ENCODE assay signal across 9 mouse cellular contexts in genomic region chr7:80023621-80024435, GRCm38 (mm10). TPM values are rescaled to one million over a fixed set of nuclear protein-coding genes. Genes with fewer than 3 reads are reported as not detected.
DNase-seq lines count a peak whose midpoint lies in the region; ATAC-seq and TF ChIP-seq lines count a peak whose summit lies in the region.
"Had no signal": no experiment of that assay in that cellular context is flagged by ENCODE, and none has a peak within 500 bp of the region (broad histone marks: within the 10 kb centered on the region; RNA-seq: fewer than 3 reads in every experiment).

No protein-coding gene starts in this region.

- peak; percentile 62 for TF ChIP-seq RAD21 in CH12.LX (IDR thresholded peaks at IDR 0.05; ENCODE audit: low read depth, low read length)

- peak; percentile 35 to 67; a peak in 3 of 4 replicates for TF ChIP-seq CTCF in CH12.LX (conservative IDR thresholded peaks at IDR 0.05 in 1 of 2, IDR thresholded peaks at IDR 0.05 in 1 of 2; ENCODE audit: low read depth in 2 of 2, low read length in 2 of 2)

- H3K27me3 ChIP-seq in CH12.LX (replicated peaks), result no peaks in the 10 kb centered on the region
- no peaks in the 10 kb centered on the region for H3K27me3 ChIP-seq in embryonic facial prominence, embryonic 15.5 days
- no peaks in the 10 kb centered on the region for H3K27me3 ChIP-seq in intestine, embryonic 14.5 days (replicated peaks; ENCODE audit: control insufficient read depth, insufficient read depth, low read length)
- H3K27me3 ChIP-seq in stomach, embryonic 15.5 days (replicated peaks), result no peaks in the 10 kb centered on the region
- H3K27me3 ChIP-seq: Patski had no signal

- 0 out of 2 replicates have a peak, but pooled peaks have one; percentile 19 for TF ChIP-seq EP300 in CH12.LX (IDR thresholded peaks at IDR 0.05; ENCODE audit: low read length)

- H3K27ac ChIP-seq in CH12.LX (ENCODE audit: insufficient read depth, low read depth), result peak overlapping the region; percentile 49
- peak overlapping the region; percentile 98 for H3K27ac ChIP-seq in embryonic facial prominence, embryonic 15.5 days (replicated peaks)
- peak overlapping the region; percentile 92; the same call in 1 of the 2 replicates for H3K27ac ChIP-seq in intestine, embryonic 14.5 days (ENCODE audit: low read depth)
- H3K27ac ChIP-seq in stomach, embryonic 15.5 days, result peak overlapping the region; percentile 99

- in situ Hi-C loops in CH12.LX (cut with MboI; ENCODE audit: low pct_ligation_motif_present, low pct_unique_long_range_greater_than_20kb, low sequenced_read_pairs), result loop anchor here (25.0 kb wide), 1 partner anchor 238 kb away; the partner anchor contains the start of genes Ngrn and Vps33b

- peak overlapping the region; percentile 46; the same call in 1 of the 2 replicates for H3K9ac ChIP-seq in CH12.LX (ENCODE audit: insufficient read depth, low read depth)
- H3K9ac ChIP-seq in embryonic facial prominence, embryonic 15.5 days, result no peak overlapping the region; the same call in 1 of the 2 replicates
- H3K9ac ChIP-seq in intestine, embryonic 14.5 days (ENCODE audit: low read length), result no peak overlapping the region
- H3K9ac ChIP-seq in stomach, embryonic 15.5 days, result no peak overlapping the region

- dilution Hi-C loops in CH12.LX (cut with MboI; ENCODE audit: extremely low pct_ligation_motif_present, extremely low pct_unique_long_range_greater_than_20kb, low sequenced_read_pairs), result no loop called here

- DNase-seq in cerebellum, postnatal 14 days, result peak; percentile 42 to 57
- DNase-seq in cerebellum, adult 9-10 months, result no peak
- peak; percentile 78 for DNase-seq in CH12.LX (ENCODE audit: extremely low read depth)
- DNase-seq in intestine, embryonic 14.5 days (ENCODE audit: low spot score), result no peak
- DNase-seq in lung, postnatal 4 days, result peak; percentile 50 to 61
- DNase-seq in frontal cortex, postnatal 25 days (ENCODE audit: low spot score in 2 of 2), result no peak

- 70% methylated on average over 5 of the region's 5 CpGs for WGBS in embryonic facial prominence, embryonic 15.5 days
- 78% methylated on average over 5 of the region's 5 CpGs for WGBS in intestine, embryonic 14.5 days
- whole genome bisulfite sequencing in stomach, embryonic 15.5 days, result 76% methylated on average over 5 of the region's 5 CpGs

- peak overlapping the region in 1 of 3 experiments; percentile 9 for H3K4me3 ChIP-seq in CH12.LX (replicated peaks in 1 of 3; ENCODE audit: low read depth in 2 of 3, low read length in 2 of 3, poor library complexity in 1 of 3)
- H3K4me3 ChIP-seq in embryonic facial prominence, embryonic 15.5 days (replicated peaks), result peak overlapping the region; percentile 86; the same call in 1 of the 2 replicates
- H3K4me3 ChIP-seq in intestine, embryonic 14.5 days (ENCODE audit: low read depth, low read length), result no peak overlapping the region
- H3K4me3 ChIP-seq in stomach, embryonic 15.5 days (replicated peaks), result peak overlapping the region; percentile 92

- no peak for TF ChIP-seq POLR2A in CH12.LX (IDR thresholded peaks at IDR 0.05; ENCODE audit: low read depth, low read length)

- peaks cover 20% of the 10 kb centered on the region for H3K79me2 ChIP-seq in CH12.LX (replicated peaks; ENCODE audit: control insufficient read depth, extremely low read depth, insufficient read depth, poor library complexity, severe bottlenecking)

- no peak overlapping the region; the same call in 1 of the 2 replicates for H3K4me2 ChIP-seq in CH12.LX (ENCODE audit: insufficient read depth, low read depth, poor library complexity, severe bottlenecking)
- peak overlapping the region; percentile 93 for H3K4me2 ChIP-seq in embryonic facial prominence, embryonic 15.5 days (replicated peaks)
- H3K4me2 ChIP-seq in intestine, embryonic 14.5 days (ENCODE audit: low read length), result peak overlapping the region; percentile 99
- H3K4me2 ChIP-seq in stomach, embryonic 15.5 days, result peak overlapping the region; percentile 87

- no peaks in the 10 kb centered on the region for H3K36me3 ChIP-seq in CH12.LX (replicated peaks in 1 of 2; ENCODE audit: control insufficient read depth in 1 of 2, insufficient read depth in 1 of 2, low read length in 1 of 2)
- no peaks in the 10 kb centered on the region for H3K36me3 ChIP-seq in embryonic facial prominence, embryonic 15.5 days
- H3K36me3 ChIP-seq in intestine, embryonic 14.5 days (ENCODE audit: control insufficient read depth, insufficient read depth, low read length), result no peaks in the 10 kb centered on the region
- H3K36me3 ChIP-seq in stomach, embryonic 15.5 days, result no peaks in the 10 kb centered on the region

- H3K4me1 ChIP-seq in CH12.LX (ENCODE audit: control insufficient read depth in 1 of 2, insufficient read depth in 2 of 2), result peaks cover 0 to 30% of the 10 kb centered on the region in 2 experiments; a peak in 2 of 4 replicates
- H3K4me1 ChIP-seq in embryonic facial prominence, embryonic 15.5 days, result peaks cover 31% of the 10 kb centered on the region
- peaks cover 20% of the 10 kb centered on the region for H3K4me1 ChIP-seq in intestine, embryonic 14.5 days (replicated peaks; ENCODE audit: control insufficient read depth, insufficient read depth, low read length)
- peaks cover 23% of the 10 kb centered on the region for H3K4me1 ChIP-seq in stomach, embryonic 15.5 days

- no peaks in the 10 kb centered on the region for H3K9me3 ChIP-seq in CH12.LX (replicated peaks; ENCODE audit: low read length)
- no peaks in the 10 kb centered on the region for H3K9me3 ChIP-seq in embryonic facial prominence, embryonic 15.5 days (replicated peaks)
- H3K9me3 ChIP-seq in intestine, embryonic 14.5 days (ENCODE audit: control insufficient read depth, low read length), result no peaks in the 10 kb centered on the region
- no peaks in the 10 kb centered on the region for H3K9me3 ChIP-seq in stomach, embryonic 15.5 days

- no peak for ATAC-seq in embryonic facial prominence, embryonic 15.5 days (ENCODE audit: insufficient number of reproducible peaks, low FRiP score, low TSS enrichment, low read depth)
- no peak for ATAC-seq in intestine, embryonic 14.5 days (replicated peaks; ENCODE audit: low FRiP score, low TSS enrichment, low read depth)
- ATAC-seq in stomach, embryonic 15.5 days (ENCODE audit: insufficient read depth, low FRiP score, low read depth), result no peak

TF ChIP-seq in CH12.LX, 34 proteins besides CTCF, POLR2A, EP300 and RAD21:
- TF ChIP-seq GABPA (IDR thresholded peaks at IDR 0.05; ENCODE audit: insufficient replicate concordance, low read depth, low read length), result no peak
- 0 out of 2 replicates have a peak, but pooled peaks have one; percentile 14 for TF ChIP-seq ETS1 (conservative IDR thresholded peaks at IDR 0.05; ENCODE audit: low read depth, low read length)
- TF ChIP-seq SIN3A (IDR thresholded peaks at IDR 0.05; ENCODE audit: low read length), result 0 out of 2 replicates have a peak, but pooled peaks have one; percentile 51
- TF ChIP-seq HCFC1 (IDR thresholded peaks at IDR 0.05; ENCODE audit: low read depth, low read length), result 0 out of 2 replicates have a peak, but pooled peaks have one; percentile 12
- TF ChIP-seq MYC (IDR thresholded peaks at IDR 0.05; ENCODE audit: low read depth, low read length), result no peak
- TF ChIP-seq NELFE (IDR thresholded peaks at IDR 0.05; ENCODE audit: low read depth, low read length), result no peak
- peak; percentile 24; the same call in 1 of the 2 replicates for TF ChIP-seq JUND (conservative IDR thresholded peaks at IDR 0.05; ENCODE audit: low read depth, low read length)
- TF ChIP-seq BHLHE40 (IDR thresholded peaks at IDR 0.05; ENCODE audit: low read depth, low read length), result no peak
- peak; percentile 56; the same call in 1 of the 2 replicates for TF ChIP-seq IRF4 (IDR thresholded peaks at IDR 0.05; ENCODE audit: low read depth, low read length)
- TF ChIP-seq ZKSCAN1 (IDR thresholded peaks at IDR 0.05; ENCODE audit: borderline replicate concordance, low read depth, low read length), result no peak
- TF ChIP-seq MEF2A (IDR thresholded peaks at IDR 0.05; ENCODE audit: borderline replicate concordance, low read depth, low read length), result peak; percentile 31; the same call in 1 of the 2 replicates
- TF ChIP-seq ZNF384 (IDR thresholded peaks at IDR 0.05; ENCODE audit: low read depth, low read length), result no peak
- no peak for TF ChIP-seq CHD1 (IDR thresholded peaks at IDR 0.05; ENCODE audit: low read depth, low read length)
- TF ChIP-seq ELF1 (IDR thresholded peaks at IDR 0.05; ENCODE audit: low read depth, low read length), result peak; percentile 42; the same call in 1 of the 2 replicates
- TF ChIP-seq KAT2A (IDR thresholded peaks at IDR 0.05; ENCODE audit: insufficient replicate concordance, low read length), result no peak
- TF ChIP-seq NRF1 (IDR thresholded peaks at IDR 0.05; ENCODE audit: low read depth, low read length), result no peak
- TF ChIP-seq SMC3 (IDR thresholded peaks at IDR 0.05; ENCODE audit: low read depth, low read length), result peak; percentile 53

RNA-seq across cellular contexts. Expression of gene Zfp710, which starts 0.8 kb away (rescaled TPM):
- total RNA-seq in CH12.LX (2012; rRNA removed) (16.2 and 16.3 TPM in 2 replicates), CH12.LX (2014; rRNA removed) (6.1 and 7.6 TPM in 2 replicates)
- polyA plus RNA-seq in CH12.LX (2012; ENCODE audit: insufficient read length, low read depth), result 12.1 and 14.4 TPM in 2 replicates
- 22.0 and 22.9 TPM in 2 replicates for polyA plus RNA-seq in embryonic facial prominence, embryonic 15.5 days (2015; fragmentation: Nextera tagmentation; extraction: Ambion mirVana)
- 16.9 and 18.9 TPM in 2 replicates for polyA plus RNA-seq in intestine, embryonic 14.5 days (2014; fragmentation: Nextera tagmentation; extraction: Ambion mirVana)
- polyA plus RNA-seq in stomach, embryonic 15.5 days (2015; fragmentation: Nextera tagmentation; extraction: Ambion mirVana), result 14.9 and 15.8 TPM in 2 replicates

Comparison
In these comparisons a context has a peak if more than half of its experiments do, and no peak if none do; other contexts are left out.
1. DNase-seq: peak in cerebellum, postnatal 14 days (2 of 2), CH12.LX (single experiment) and lung, postnatal 4 days (2 of 2); none in cerebellum, adult 9-10 months (single experiment), intestine, embryonic 14.5 days (single experiment) and frontal cortex, postnatal 25 days (0 of 2).
2. H3K27ac ChIP-seq: peak in every context shown above with its lines; median percentile 99 in stomach, embryonic 15.5 days; 98 in embryonic facial prominence, embryonic 15.5 days; 92 in intestine, embryonic 14.5 days; 49 in CH12.LX.